Mouse (Mus musculus): ENCODE results near the gene Calcoco1. TPM values are rescaled to one million over a fixed set of nuclear protein-coding genes. Genes with fewer than 3 reads are reported as not detected.
A peak's percentile ranks its signal among the peaks of the same experiment; 100 is the strongest.

Gene Calcoco1
- polyA plus RNA-seq (2017; shearing (Covaris generic)) = 10 to 100 TPM; 22.0 to 43.9 (median 37.8) TPM

- peak; percentile 99 for ATAC-seq
Observed at GRCm38 (mm10) chr15:102721980-102722475, at the start of gene Calcoco1. TSS of gene Calcoco1 (minus strand) at chr15:102722178.

GRCm38 (mm10) chr15:102770866-102771265 is 48.9 kb upstream of the Calcoco1 start:
- no peak for ATAC-seq

- ATAC-seq = no peak
Observed at GRCm38 (mm10) chr15:102765207-102765606, 43.2 kb upstream of the Calcoco1 start.

- peak; percentile 50 for ATAC-seq
Observed at GRCm38 (mm10) chr15:102761745-102762378, 39.9 kb upstream of the Calcoco1 start.

- ATAC-seq = no peak
Observed at GRCm38 (mm10) chr15:102757686-102758085, 35.7 kb upstream of the Calcoco1 start.

- ATAC-seq = no peak
Observed at GRCm38 (mm10) chr15:102755053-102755452, 33.1 kb upstream of the Calcoco1 start.

GRCm38 (mm10) chr15:102754361-102754760 is 32.4 kb upstream of the Calcoco1 start:
- ATAC-seq = no peak

GRCm38 (mm10) chr15:102753170-102753569 is 31.2 kb upstream of the Calcoco1 start:
- peak; percentile 41 for ATAC-seq

- no peak for ATAC-seq
Observed at GRCm38 (mm10) chr15:102752164-102752563, 30.2 kb upstream of the Calcoco1 start.

GRCm38 (mm10) chr15:102750241-102750640 is 28.3 kb upstream of the Calcoco1 start:
- ATAC-seq = no peak

GRCm38 (mm10) chr15:102749103-102749502 is 27.1 kb upstream of the Calcoco1 start:
- no peak for ATAC-seq

- no peak for ATAC-seq
Observed at GRCm38 (mm10) chr15:102747853-102748252, 25.9 kb upstream of the Calcoco1 start.

- ATAC-seq = no peak
Observed at GRCm38 (mm10) chr15:102747286-102747640, 25.3 kb upstream of the Calcoco1 start.

GRCm38 (mm10) chr15:102746488-102747285 is 24.7 kb upstream of the Calcoco1 start:
- ATAC-seq = peak; percentile 38

- ATAC-seq = peak; percentile 5
Observed at GRCm38 (mm10) chr15:102746126-102746487, 24.1 kb upstream of the Calcoco1 start.

GRCm38 (mm10) chr15:102745387-102745786 is 23.4 kb upstream of the Calcoco1 start:
- no peak for ATAC-seq

GRCm38 (mm10) chr15:102744831-102745230 is 22.9 kb upstream of the Calcoco1 start:
- ATAC-seq = no peak

- ATAC-seq = no peak
Observed at GRCm38 (mm10) chr15:102744416-102744815, 22.4 kb upstream of the Calcoco1 start.

- ATAC-seq = no peak
Observed at GRCm38 (mm10) chr15:102743996-102744395, 22.0 kb upstream of the Calcoco1 start.

GRCm38 (mm10) chr15:102743196-102743595 is 21.2 kb upstream of the Calcoco1 start:
- peak; percentile 72 for ATAC-seq

GRCm38 (mm10) chr15:102742589-102742988 is 20.6 kb upstream of the Calcoco1 start:
- ATAC-seq = peak; percentile 45

GRCm38 (mm10) chr15:102739520-102740297 is 17.7 kb upstream of the Calcoco1 start:
- peak; percentile 32 for ATAC-seq

GRCm38 (mm10) chr15:102738434-102738833 is 16.5 kb upstream of the Calcoco1 start:
- no peak for ATAC-seq
